Mouse (Mus musculus) myocyte (in vitro differentiated cells): ENCODE data around the gene Foxg1.

Source experiments
- CEBPB ChIP-seq: IDR thresholded peaks from 2 replicates; pipeline ENCODE4 v1.6.1; 2011; ENCODE audit warnings: mild to moderate bottlenecking, moderate library complexity; ENCODE audit not compliant: poor library complexity, insufficient read depth, severe bottlenecking
- E2F4 ChIP-seq: IDR thresholded peaks from one replicate; pipeline ENCODE4 v1.6.1; 2011; ENCODE audit warnings: mild to moderate bottlenecking, control low read depth, moderate library complexity; ENCODE audit not compliant: insufficient read depth
- MAX ChIP-seq: IDR thresholded peaks from one replicate; pipeline ENCODE4 v1.6.1; 2011; ENCODE audit warnings: low read depth, mild to moderate bottlenecking, control low read depth
- MYOD1 ChIP-seq, 3 experiments: IDR thresholded peaks; one replicate each; pipeline ENCODE4 v1.6.1; 2011; ENCODE audit warnings: control low read depth in 2 of 3, low read depth in 2 of 3, mild to moderate bottlenecking in 2 of 3, moderate library complexity in 1 of 3; ENCODE audit not compliant: insufficient read length in 2 of 3, control insufficient read depth in 1 of 3
- POLR2A ChIP-seq: IDR thresholded peaks from one replicate; pipeline ENCODE4 v1.6.1; 2011; ENCODE audit warnings: low read depth, mild to moderate bottlenecking, control low read depth, moderate library complexity; ENCODE audit not compliant: insufficient read length
- POLR2AphosphoS2 ChIP-seq: IDR thresholded peaks from one replicate; pipeline ENCODE4 v1.6.1; 2011; ENCODE audit warnings: low read depth, control low read depth; ENCODE audit not compliant: insufficient read length
- REST ChIP-seq: IDR thresholded peaks from one replicate; pipeline ENCODE4 v1.6.1; 2011; ENCODE audit warnings: mild to moderate bottlenecking, control low read depth, moderate library complexity; ENCODE audit not compliant: insufficient read depth, insufficient read length
- TCF12 ChIP-seq: IDR thresholded peaks from one replicate; pipeline ENCODE4 v1.6.1; 2011; ENCODE audit warnings: mild to moderate bottlenecking, control low read depth; ENCODE audit not compliant: poor library complexity, insufficient read depth, severe bottlenecking
- USF1 ChIP-seq: IDR thresholded peaks from one replicate; pipeline ENCODE4 v1.6.1; 2011; ENCODE audit warnings: low read depth, mild to moderate bottlenecking, control low read depth, moderate library complexity

GRCm38 (mm10) chr12:49389666-49390065 lies 7.2 kb downstream of the Foxg1 start:
- no peak for TF ChIP-seq POLR2A
- TF ChIP-seq USF1, result no peak
- no peak for TF ChIP-seq E2F4
- TF ChIP-seq MAX, result no peak
- TF ChIP-seq MYOD1 (IDR thresholded peaks at IDR 0.05; ENCODE audit: control insufficient read depth in 1 of 3, insufficient read length in 2 of 3, low read depth in 2 of 3), result no peak
- TF ChIP-seq REST, result no peak
- no peak for TF ChIP-seq TCF12
- no peak for TF ChIP-seq POLR2AphosphoS2
- no peak for TF ChIP-seq CEBPB
